Mouse (Mus musculus) granulocyte monocyte progenitor cell, adult 5-6 weeks (primary cell): Measurements from ENCODE around the gene Atp6v1f. TPM values are rescaled to one million over a fixed set of nuclear protein-coding genes. Genes with fewer than 3 reads are reported as not detected.

ENCODE experiments used
- ATAC-seq: replicated peaks from 2 replicates; pipeline ENCODE4 v1.8.0; 2016; ENCODE audit warnings: mild to moderate bottlenecking, moderate TSS enrichment, inconsistent platforms; ENCODE audit not compliant: poor library complexity, severe bottlenecking
- total RNA-seq, 2 experiments: library from RNA; stranded (forward) in 1 of 2; stranded (reverse) in 1 of 2; fragments of 200-712, 200-1000 nt in 1 of 2; fragments of >200 nt in 1 of 2; fragmentation: Nextera tagmentation in 1 of 2; gene quantifications; 2 replicates each; pipeline ENCODE4 v1.2.3; 2014 to 2017

Gene Atp6v1f
- total RNA-seq (2014; fragmentation: Nextera tagmentation) (192 and 201 TPM in 2 replicates), total RNA-seq (2017) (119 and 143 TPM in 2 replicates)

- peak; percentile 87 for ATAC-seq
Observed at GRCm38 (mm10) chr6:29467583-29468354, at the start of gene Atp6v1f. Atp6v1f (plus strand) TSS chr6:29467718.

GRCm38 (mm10) chr6:29420596-29420995 is 46.9 kb upstream of the Atp6v1f start:
- peak; percentile 90 for ATAC-seq

GRCm38 (mm10) chr6:29425118-29425517 is 42.4 kb upstream of the Atp6v1f start:
- ATAC-seq: no peak

GRCm38 (mm10) chr6:29426331-29426730 is 41.2 kb upstream of the Atp6v1f start:
- no peak for ATAC-seq

- no peak for ATAC-seq
Observed at GRCm38 (mm10) chr6:29428171-29428570, 39.3 kb upstream of the Atp6v1f start.

- ATAC-seq: no peak
Observed at GRCm38 (mm10) chr6:29430681-29431420, 36.7 kb upstream of the Atp6v1f start.

GRCm38 (mm10) chr6:29431473-29431872 is 36.0 kb upstream of the Atp6v1f start:
- ATAC-seq: no peak

GRCm38 (mm10) chr6:29432156-29432555 is 35.4 kb upstream of the Atp6v1f start:
- no peak for ATAC-seq

GRCm38 (mm10) chr6:29432676-29433037 is 34.9 kb upstream of the Atp6v1f start:
- ATAC-seq: no peak

- peak; percentile 41 for ATAC-seq
Observed at GRCm38 (mm10) chr6:29433038-29433803, 34.3 kb upstream of the Atp6v1f start, which contains the start of gene Flnc. Flnc (plus strand) TSS chr6:29433256.

- no peak for ATAC-seq
Observed at GRCm38 (mm10) chr6:29433804-29434795, 33.4 kb upstream of the Atp6v1f start.

GRCm38 (mm10) chr6:29434911-29435691 is 32.4 kb upstream of the Atp6v1f start:
- no peak for ATAC-seq

- no peak for ATAC-seq
Observed at GRCm38 (mm10) chr6:29435940-29436451, 31.5 kb upstream of the Atp6v1f start.

- peak; percentile 43 for ATAC-seq
Observed at GRCm38 (mm10) chr6:29436461-29436934, 31.0 kb upstream of the Atp6v1f start.

GRCm38 (mm10) chr6:29439251-29439650 is 28.3 kb upstream of the Atp6v1f start:
- no peak for ATAC-seq

GRCm38 (mm10) chr6:29439789-29440188 is 27.7 kb upstream of the Atp6v1f start:
- no peak for ATAC-seq

GRCm38 (mm10) chr6:29444773-29445172 is 22.7 kb upstream of the Atp6v1f start:
- ATAC-seq: peak; percentile 68

GRCm38 (mm10) chr6:29445354-29445753 is 22.2 kb upstream of the Atp6v1f start:
- no peak for ATAC-seq
